Mouse (Mus musculus) ovary, adult 18-20 months (tissue): ENCODE results near the gene Rwdd2b.

Experiments used
- DNase-seq: peaks from one replicate; pipeline ENCODE4 v3.0.0; 2022; ENCODE audit warnings: low spot score, mixed read lengths

The Rwdd2b gene

GRCm38 (mm10) chr16:87420662-87421061, 19.7 kb downstream of the Rwdd2b start:
- DNase-seq, result no peak

DNA sequence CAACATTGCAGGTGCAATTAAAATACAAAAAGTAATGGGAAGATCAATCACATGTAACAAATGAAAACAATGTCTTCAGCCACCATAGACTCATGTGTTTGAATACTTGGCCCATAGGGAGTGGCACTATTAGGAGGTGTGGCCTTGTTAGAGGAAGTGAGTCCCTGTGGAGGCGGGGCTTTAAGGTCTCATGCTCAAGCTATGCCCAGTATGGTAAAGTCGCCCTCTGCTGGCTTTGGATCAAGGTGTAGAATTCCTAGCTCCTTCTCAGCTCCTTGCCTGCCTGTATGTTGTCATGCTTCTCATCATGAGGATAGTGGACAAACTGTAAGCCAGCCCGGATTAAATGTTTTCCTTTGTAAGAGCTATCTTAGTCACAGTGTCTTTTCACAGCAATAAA, 35.4 kb downstream of the Rwdd2b start:
- DNase-seq, result no peak

DNA sequence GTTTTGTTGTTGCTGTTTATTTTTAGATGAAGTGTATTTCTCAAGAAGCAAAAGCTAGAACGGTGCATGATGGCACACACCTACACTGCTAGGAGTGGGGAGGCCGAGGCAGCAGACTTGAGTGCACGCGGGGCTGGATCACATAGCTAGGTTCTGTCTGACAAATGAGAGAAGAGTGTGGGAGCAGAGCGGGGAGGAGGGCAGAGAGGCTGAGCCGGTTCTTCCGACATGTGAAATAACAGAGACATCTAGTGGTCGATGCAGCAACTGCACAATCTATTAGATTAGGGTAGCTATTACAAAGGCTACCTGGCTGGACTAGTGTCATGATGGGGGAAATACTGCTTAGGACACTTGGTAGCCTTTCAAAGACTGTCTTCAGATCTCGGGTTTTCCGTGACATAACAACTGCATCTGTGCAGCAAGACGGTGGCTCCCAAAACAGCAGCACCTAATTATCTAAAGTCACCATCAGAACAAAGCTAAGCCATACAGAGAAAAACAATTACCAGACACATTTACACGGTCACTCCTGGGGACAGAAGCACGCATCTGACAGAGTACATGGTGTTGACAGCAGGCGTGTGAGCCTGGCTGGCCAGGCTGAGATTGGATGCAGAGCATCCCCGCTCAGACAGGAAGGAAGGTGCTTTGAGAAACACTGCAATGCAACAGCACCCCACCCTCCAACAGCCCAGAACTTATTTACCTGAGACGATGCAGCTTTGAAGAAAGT, 46.4 kb downstream of the Rwdd2b start:
- DNase-seq, result peak; percentile 34

DNA sequence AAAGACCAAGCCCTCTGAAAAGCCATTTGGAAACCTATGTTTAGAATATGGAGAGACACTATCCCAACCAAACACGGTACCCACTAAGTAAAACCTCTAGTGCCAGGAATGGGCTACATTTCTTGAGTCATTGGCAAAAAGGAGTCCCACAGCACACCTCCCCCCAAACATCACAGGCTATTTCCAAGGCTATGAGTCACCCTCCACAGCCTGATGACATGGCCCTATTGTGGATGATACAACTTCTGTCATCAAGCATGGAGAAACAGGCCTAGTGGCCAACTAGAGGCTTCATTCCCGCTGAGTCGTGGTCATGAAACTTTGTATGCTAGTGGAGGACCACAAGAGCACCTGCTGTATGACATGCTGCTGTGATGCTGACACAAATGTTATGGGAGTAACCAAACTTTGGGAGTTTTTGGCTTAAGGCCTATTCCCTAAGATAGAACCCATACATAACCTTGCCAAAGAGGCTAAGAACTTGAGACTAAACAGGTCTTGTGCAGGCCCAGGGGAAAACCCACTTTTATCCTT, 52.9 kb downstream of the Rwdd2b start:
- no peak for DNase-seq

DNA sequence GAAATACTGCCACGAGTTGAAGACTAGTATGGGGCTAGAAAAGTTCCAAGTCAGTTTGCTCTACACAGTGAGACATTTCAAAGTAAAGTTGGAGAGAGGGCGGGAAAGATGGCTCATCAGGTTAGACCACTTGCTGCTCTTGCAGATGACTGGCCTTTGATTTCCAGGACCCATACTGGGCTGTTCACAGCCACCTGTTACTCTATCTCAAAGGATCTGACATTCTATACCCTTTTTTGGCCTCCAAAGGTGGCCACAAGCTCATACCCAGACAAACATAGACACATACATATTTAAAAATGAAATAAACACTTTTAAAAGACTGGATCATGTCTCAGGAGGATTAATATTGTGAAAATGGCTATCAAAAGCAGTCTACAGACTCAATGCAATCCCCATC, 56.0 kb downstream of the Rwdd2b start:
- no peak for DNase-seq
